Mouse (Mus musculus): ENCODE measurements around the gene Efcab2. TPM values are rescaled to one million over a fixed set of nuclear protein-coding genes. Genes with fewer than 3 reads are reported as not detected.

Efcab2 gene
- total RNA-seq, 2 experiments from 2014 or later: 4.8 to 10.0 TPM

- no peak for DNase-seq
Observed at GRCm38 (mm10) chr1:178485138-178485867, 79.4 kb downstream of the Efcab2 start.

- no peak for DNase-seq
Observed at GRCm38 (mm10) chr1:178485868-178486220, 80.0 kb downstream of the Efcab2 start.

- no peak for DNase-seq
Observed at GRCm38 (mm10) chr1:178486828-178487227, 80.9 kb downstream of the Efcab2 start.

GRCm38 (mm10) chr1:178489127-178489526 is 83.2 kb downstream of the Efcab2 start:
- DNase-seq: no peak

- DNase-seq: no peak
Observed at GRCm38 (mm10) chr1:178491733-178492132, 85.8 kb downstream of the Efcab2 start.

GRCm38 (mm10) chr1:178492493-178492892 is 86.6 kb downstream of the Efcab2 start:
- DNase-seq: no peak

- no peak for DNase-seq
Observed at GRCm38 (mm10) chr1:178496186-178496585, 90.3 kb downstream of the Efcab2 start.

GRCm38 (mm10) chr1:178496841-178497240 is 91.0 kb downstream of the Efcab2 start:
- peak; percentile 34 for DNase-seq

GRCm38 (mm10) chr1:178506938-178507337 is 101.1 kb downstream of the Efcab2 start:
- no peak for DNase-seq

GRCm38 (mm10) chr1:178512323-178513031 is 106.6 kb downstream of the Efcab2 start:
- no peak for DNase-seq

- no peak for DNase-seq
Observed at GRCm38 (mm10) chr1:178513954-178514353, 108.1 kb downstream of the Efcab2 start.

- DNase-seq: no peak
Observed at GRCm38 (mm10) chr1:178515839-178516238, 110.0 kb downstream of the Efcab2 start.

GRCm38 (mm10) chr1:178522389-178522788 is 116.5 kb downstream of the Efcab2 start:
- no peak for DNase-seq

GRCm38 (mm10) chr1:178523152-178523551 is 117.3 kb downstream of the Efcab2 start:
- DNase-seq: no peak

- peak; percentile 75 for DNase-seq
Observed at GRCm38 (mm10) chr1:178527185-178527546, 121.3 kb downstream of the Efcab2 start.

GRCm38 (mm10) chr1:178527547-178528361 is 121.9 kb downstream of the Efcab2 start:
- peak; percentile 46 for DNase-seq

- peak; percentile 55 for DNase-seq
Observed at GRCm38 (mm10) chr1:178528431-178529351, 122.8 kb downstream of the Efcab2 start, which contains the start of gene Kif26b. TSS of gene Kif26b (plus strand) at chr1:178529125.

- DNase-seq: peak; percentile 26
Observed at GRCm38 (mm10) chr1:178529512-178530300, 123.8 kb downstream of the Efcab2 start.

- DNase-seq: peak; percentile 82
Observed at GRCm38 (mm10) chr1:178530301-178531078, 124.6 kb downstream of the Efcab2 start.
